Mouse (Mus musculus): ENCODE data around the gene Mcoln2.

The Mcoln2 gene

GRCm38 (mm10) chr3:146146131-146146530, 3.5 kb upstream of the Mcoln2 start:
- no peak for DNase-seq

- peak; percentile 60 to 65 for DNase-seq
Observed at GRCm38 (mm10) chr3:146150058-146150400, 396 bp downstream of the Mcoln2 start.

- peak in 1 of 2 experiments; percentile 20 for DNase-seq
Observed at GRCm38 (mm10) chr3:146150560-146150959, 927 bp downstream of the Mcoln2 start.

GRCm38 (mm10) chr3:146151328-146151727, 1.7 kb downstream of the Mcoln2 start:
- no peak for DNase-seq

- DNase-seq = no peak
Observed at GRCm38 (mm10) chr3:146151755-146152154, 2.1 kb downstream of the Mcoln2 start.

- no peak for DNase-seq
Observed at GRCm38 (mm10) chr3:146152348-146152747, 2.7 kb downstream of the Mcoln2 start.

- DNase-seq = no peak
Observed at GRCm38 (mm10) chr3:146152913-146153312, 3.3 kb downstream of the Mcoln2 start.

- DNase-seq = no peak
Observed at GRCm38 (mm10) chr3:146153862-146154611, 4.4 kb downstream of the Mcoln2 start.

GRCm38 (mm10) chr3:146155628-146156576, 6.3 kb downstream of the Mcoln2 start:
- DNase-seq = no peak

GRCm38 (mm10) chr3:146156811-146157210, 7.2 kb downstream of the Mcoln2 start:
- DNase-seq = no peak

GRCm38 (mm10) chr3:146158039-146158438, 8.4 kb downstream of the Mcoln2 start:
- no peak for DNase-seq

- no peak for DNase-seq
Observed at GRCm38 (mm10) chr3:146159360-146159759, 9.7 kb downstream of the Mcoln2 start.

- no peak for DNase-seq
Observed at GRCm38 (mm10) chr3:146162197-146162596, 12.6 kb downstream of the Mcoln2 start.

GRCm38 (mm10) chr3:146169356-146169755, 19.7 kb downstream of the Mcoln2 start:
- DNase-seq = no peak

- DNase-seq = no peak
Observed at GRCm38 (mm10) chr3:146173030-146173429, 23.4 kb downstream of the Mcoln2 start.

- DNase-seq = no peak
Observed at GRCm38 (mm10) chr3:146174215-146174614, 24.6 kb downstream of the Mcoln2 start.

- no peak for DNase-seq
Observed at GRCm38 (mm10) chr3:146177295-146177694, 27.7 kb downstream of the Mcoln2 start.

- DNase-seq = peak; percentile 79 to 85
Observed at GRCm38 (mm10) chr3:146177748-146178582, 28.3 kb downstream of the Mcoln2 start.

GRCm38 (mm10) chr3:146180341-146180740, 30.7 kb downstream of the Mcoln2 start:
- DNase-seq = no peak

GRCm38 (mm10) chr3:146180986-146181385, 31.4 kb downstream of the Mcoln2 start:
- peak; percentile 61 to 68 for DNase-seq

GRCm38 (mm10) chr3:146184992-146185657, 35.5 kb downstream of the Mcoln2 start:
- DNase-seq = peak; percentile 33 to 72

- DNase-seq = no peak
Observed at GRCm38 (mm10) chr3:146186033-146186432, 36.4 kb downstream of the Mcoln2 start.
